9 mouse cellular contexts compared by ENCODE assay signal in the genomic region with DNA sequence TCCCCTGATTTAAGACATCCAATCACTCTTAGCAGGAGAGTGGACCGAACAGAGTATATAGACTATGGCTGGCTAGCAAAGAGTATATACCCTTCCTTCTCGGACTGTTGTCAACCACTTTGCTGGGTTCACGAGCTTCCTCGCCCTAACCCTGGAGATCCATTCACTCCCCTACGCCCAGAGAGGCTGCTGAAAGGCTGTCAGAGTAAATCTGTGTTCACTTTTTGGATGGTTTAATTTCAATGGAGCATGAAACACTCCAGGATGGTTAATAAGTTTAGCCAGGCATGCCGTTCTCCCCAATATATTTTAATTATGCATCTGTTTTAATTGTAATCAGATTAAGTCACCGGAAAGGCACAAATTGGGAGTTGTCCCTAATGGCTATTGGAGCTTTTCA. TPM values are rescaled to one million over a fixed set of nuclear protein-coding genes. Genes with fewer than 3 reads are reported as not detected.
DNase-seq lines count a peak whose midpoint lies in the region; ATAC-seq and TF ChIP-seq lines count a peak whose summit lies in the region.
"Had no signal": no experiment of that assay in that cellular context is flagged by ENCODE, and none has a peak within 500 bp of the region (broad histone marks: within the 10 kb centered on the region; RNA-seq: fewer than 3 reads in every experiment).

No protein-coding gene starts in this region.

- peak overlapping the region; percentile 41; the same call in 1 of the 2 replicates for H3K27ac ChIP-seq in heart, adult 2 months
- H3K27ac ChIP-seq in hindbrain, embryonic 11.5 days (ENCODE audit: low read depth, low read length) = no peak overlapping the region
- H3K27ac ChIP-seq in midbrain, embryonic 10.5 days (replicated peaks) = no peak overlapping the region; the same call in 1 of the 2 replicates

- 62% methylated on average over 7 of the region's 7 CpGs for WGBS in heart, adult 2 months
- 45% methylated on average over 7 of the region's 7 CpGs for WGBS in hindbrain, embryonic 11.5 days
- 26% methylated on average over 7 of the region's 7 CpGs for WGBS in midbrain, embryonic 10.5 days

- DNase-seq in heart, adult 2 months = no peak
- DNase-seq in heart, adult 11 months = no peak
- DNase-seq in brain, embryonic 14.5 days (ENCODE audit: low read depth) = peak; percentile 35
- DNase-seq in hindbrain, embryonic 11.5 days (ENCODE audit: low spot score) = no peak
- DNase-seq in midbrain, embryonic 10.5 days (ENCODE audit: low spot score) = peak; percentile 16
- DNase-seq in frontal cortex, postnatal 36 days (ENCODE audit: low spot score in 2 of 2) = no peak
- no peak for DNase-seq in gastrocnemius, postnatal 25 days
- no peak for DNase-seq in right cerebral cortex, postnatal 25 days
- DNase-seq: adrenal gland, postnatal 14 days had no signal

- H3K4me2 ChIP-seq in hindbrain, embryonic 11.5 days (replicated peaks; ENCODE audit: low read depth, low read length) = peak overlapping the region; percentile 59

- no peak for TF ChIP-seq EP300 in heart, adult 2 months (IDR thresholded peaks at IDR 0.05; ENCODE audit: insufficient read depth, low read depth, low read length)

- H3K4me1 ChIP-seq in heart, adult 2 months (ENCODE audit: control insufficient read depth, insufficient read depth, low read length) = peaks cover 1% of the 10 kb centered on the region
- H3K4me1 ChIP-seq in hindbrain, embryonic 11.5 days (replicated peaks; ENCODE audit: control insufficient read depth, insufficient read depth, low read length) = no peaks in the 10 kb centered on the region
- peaks cover 39% of the 10 kb centered on the region for H3K4me1 ChIP-seq in midbrain, embryonic 10.5 days

- H3K27me3 ChIP-seq in heart, adult 2 months (ENCODE audit: control insufficient read depth, insufficient read depth, low read length) = no peaks in the 10 kb centered on the region
- H3K27me3 ChIP-seq in hindbrain, embryonic 11.5 days (ENCODE audit: control insufficient read depth, insufficient read depth, low read length) = no peaks in the 10 kb centered on the region
- peaks cover 15% of the 10 kb centered on the region for H3K27me3 ChIP-seq in midbrain, embryonic 10.5 days (ENCODE audit: low read depth, poor library complexity, severe bottlenecking)

- TF ChIP-seq CTCF in heart, adult 2 months (IDR thresholded peaks at IDR 0.05) = no peak
- no peak for TF ChIP-seq CTCF in brain, embryonic 14.5 days (IDR thresholded peaks at IDR 0.05; ENCODE audit: borderline replicate concordance, extremely low read depth, insufficient read depth, insufficient read length)

- no peak for TF ChIP-seq POLR2A in heart, adult 2 months (IDR thresholded peaks at IDR 0.05; ENCODE audit: insufficient read depth, low read depth, low read length)
- no peak for TF ChIP-seq POLR2A in brain, embryonic 14.5 days (IDR thresholded peaks at IDR 0.05; ENCODE audit: borderline replicate concordance, extremely low read depth, insufficient read depth, insufficient read length, poor library complexity, severe bottlenecking)

- intact Hi-C loops in heart, adult 2 months (cut with DNase I) = loop anchor here (5.0 to 10.0 kb wide), 2 partner anchors 195 to 428 kb away; no protein-coding TSS in a partner anchor

- peak overlapping the region; percentile 29 for H3K9ac ChIP-seq in heart, adult 2 months (ENCODE audit: low read depth, low read length)
- H3K9ac ChIP-seq in hindbrain, embryonic 11.5 days (ENCODE audit: low read depth, low read length) = no peak overlapping the region

- H3K9me3 ChIP-seq in hindbrain, embryonic 11.5 days (ENCODE audit: control insufficient read depth, low read length) = no peaks in the 10 kb centered on the region
- H3K9me3 ChIP-seq in midbrain, embryonic 10.5 days (replicated peaks) = no peaks in the 10 kb centered on the region

- no peaks in the 10 kb centered on the region for H3K79me2 ChIP-seq in heart, adult 2 months (replicated peaks; ENCODE audit: control insufficient read depth, insufficient read depth, low read length)

- ATAC-seq in hindbrain, embryonic 11.5 days (ENCODE audit: low FRiP score) = no peak

- H3K36me3 ChIP-seq in heart, adult 2 months (ENCODE audit: control insufficient read depth, insufficient read depth, low read length) = no peaks in the 10 kb centered on the region; the same call in 1 of the 2 replicates
- H3K36me3 ChIP-seq in hindbrain, embryonic 11.5 days (ENCODE audit: control insufficient read depth, insufficient read depth, low read length) = no peaks in the 10 kb centered on the region
- peaks cover 11% of the 10 kb centered on the region; the same call in 1 of the 2 replicates for H3K36me3 ChIP-seq in midbrain, embryonic 10.5 days

- H3K4me3 ChIP-seq in heart, adult 2 months = peak overlapping the region; percentile 79; the same call in 1 of the 2 replicates
- H3K4me3 ChIP-seq in hindbrain, embryonic 11.5 days (ENCODE audit: low read depth, low read length) = peak overlapping the region; percentile 56
- H3K4me3 ChIP-seq in midbrain, embryonic 10.5 days = peak overlapping the region; percentile 83

RNA-seq across cellular contexts. Expression of gene Tmtc2, which starts 1.9 kb away (rescaled TPM):
- total RNA-seq in heart, adult 2 months (2021) = 1 to 10 TPM; 4.4 TPM
- polyA plus RNA-seq in heart, adult 2 months (2012; rRNA removed) = 2.6 and 4.1 TPM in 2 replicates
- polyA plus RNA-seq in brain, embryonic 14.5 days (2012; rRNA removed) = 9.5 and 14.5 TPM in 2 replicates
- 6.4 and 9.5 TPM in 2 replicates for polyA plus RNA-seq in hindbrain, embryonic 11.5 days (2014; fragmentation: Nextera tagmentation; extraction: Ambion mirVana)
- 8.8 and 9.9 TPM in 2 replicates for polyA plus RNA-seq in midbrain, embryonic 10.5 days (2016; fragmentation: Nextera tagmentation; extraction: Ambion mirVana)
- total RNA-seq in gastrocnemius, postnatal 25 days (2021) = 1 to 10 TPM; 1.2 to 1.3 TPM

Comparison
In these comparisons a context has a peak if more than half of its experiments do, and no peak if none do; other contexts are left out.
1. DNase-seq: peak in brain, embryonic 14.5 days (single experiment) and midbrain, embryonic 10.5 days (single experiment); none in heart, adult 2 months (0 of 2), heart, adult 11 months (single experiment), hindbrain, embryonic 11.5 days (single experiment), frontal cortex, postnatal 36 days (0 of 2), gastrocnemius, postnatal 25 days (single experiment) and right cerebral cortex, postnatal 25 days (single experiment).
2. Peak in every context shown above with its lines, with median percentiles within 50 percentile points of each other: H3K4me3 ChIP-seq.